Mouse (Mus musculus) heart, adult 2 months (tissue): ENCODE measurements around the gene Ndc80. TPM values are rescaled to one million over a fixed set of nuclear protein-coding genes. Genes with fewer than 3 reads are reported as not detected.

Experiments
- DNase-seq, 2 experiments: peaks; one replicate each; pipeline ENCODE4 v3.0.0; 2021
- H3K27ac ChIP-seq: fragments of 200-600 bp; 2 replicates; pipeline ENCODE4 v1.8.1; 2022
- H3K27me3 ChIP-seq: fragments of 200-500 bp; 2 replicates; pipeline ENCODE4 v1.6.1; 2012; ENCODE audit warnings: mild to moderate bottlenecking, low read length, inconsistent platforms, mixed read lengths; ENCODE audit not compliant: control insufficient read depth, insufficient read depth
- H3K36me3 ChIP-seq: fragments of 200-500 bp; 2 replicates; pipeline ENCODE4 v1.6.1; 2012; ENCODE audit warnings: low read length, inconsistent platforms; ENCODE audit not compliant: control insufficient read depth, insufficient read depth
- H3K4me1 ChIP-seq: fragments of 200-500 bp; 2 replicates; pipeline ENCODE4 v1.6.1; 2011; ENCODE audit warnings: low read length; ENCODE audit not compliant: control insufficient read depth, insufficient read depth
- H3K4me3 ChIP-seq: fragments of 200-600 bp; 2 replicates; pipeline ENCODE4 v1.8.1; 2022
- H3K79me2 ChIP-seq: fragments of 200-500 bp; replicated peaks from 2 replicates; pipeline ENCODE4 v1.6.1; 2012; ENCODE audit warnings: mild to moderate bottlenecking, inconsistent platforms, low read length, moderate library complexity, mixed read lengths; ENCODE audit not compliant: control insufficient read depth, insufficient read depth
- H3K9ac ChIP-seq: fragments of 200-500 bp; 2 replicates; pipeline ENCODE4 v1.6.1; 2012; ENCODE audit warnings: low read depth, mild to moderate bottlenecking, control low read depth, inconsistent platforms, low read length, mixed read lengths
- CTCF ChIP-seq: fragments of 200-600 bp; IDR thresholded peaks from 2 replicates; pipeline ENCODE4 v1.8.1; 2022; ENCODE audit warnings: antibody characterized with exemption, mild to moderate bottlenecking, moderate library complexity
- EP300 ChIP-seq: fragments of 200-500 bp; IDR thresholded peaks from 2 replicates; pipeline ENCODE4 v1.6.1; 2011; ENCODE audit warnings: low read depth, low read length, control low read depth; ENCODE audit not compliant: insufficient read depth
- POLR2A ChIP-seq: fragments of 200-500 bp; IDR thresholded peaks from 2 replicates; pipeline ENCODE4 v1.6.1; 2011; ENCODE audit warnings: mild to moderate bottlenecking, low read depth, low read length, control low read depth; ENCODE audit not compliant: insufficient read depth
- WGBS: fragments of 180-500 bp; shearing (Covaris S2); methylation state at CpG from one replicate; pipeline ENCODE4 v1.1.7; 2018; 5-methylcytosine and 5-hydroxymethylcytosine counted together
- intact Hi-C: fragments of 180-260 bp; cut with DNase I; formaldehyde crosslinking; loops from one replicate; pipeline ENCODE4 v1.15.1; 2025
- polyA plus RNA-seq: library from polyadenylated mRNA; depleted of rRNA; stranded (reverse); fragments of >200 nt; gene quantifications from 2 replicates; pipeline ENCODE4 v1.2.3, GENCODE M21; 2012
- total RNA-seq, 2 experiments: library from RNA; stranded (reverse); gene quantifications; 2 replicates each; pipeline ENCODE4 v1.2.3; 2021

The Ndc80 gene
- total and polyA plus RNA-seq, 3 experiments = 0.37 to 0.61 TPM; not detected in 1

DNA sequence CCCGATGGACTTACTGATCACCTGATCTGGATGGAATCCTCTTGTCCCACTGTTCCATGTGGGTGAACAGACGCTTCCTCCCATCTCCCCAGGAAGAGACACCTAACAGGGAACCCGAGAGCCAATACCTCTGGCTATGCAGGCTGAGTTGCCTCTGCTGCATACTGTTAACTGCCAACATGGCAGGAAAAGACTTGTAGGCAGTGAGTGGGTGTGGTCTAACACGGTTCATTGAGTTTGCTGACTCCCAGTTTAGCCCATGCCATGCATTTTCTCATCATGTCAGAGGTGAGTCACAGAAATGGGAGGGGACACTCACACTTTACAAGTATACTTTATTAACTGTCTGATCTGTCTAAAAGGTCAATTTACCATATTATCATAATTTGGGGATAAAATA, 30.9 kb downstream of the Ndc80 start:
- no peaks in the 10 kb centered on the region for H3K4me1 ChIP-seq
- H3K36me3 ChIP-seq = no peaks in the 10 kb centered on the region
- 80% methylated on average over 4 of the region's 4 CpGs for WGBS
- H3K27ac ChIP-seq = no peak overlapping the region
- no peak overlapping the region for H3K9ac ChIP-seq
- no peaks in the 10 kb centered on the region for H3K79me2 ChIP-seq
- intact Hi-C loops = no loop called here
- TF ChIP-seq CTCF (no peak), POLR2A (no peak), EP300 (no peak)
- no peak overlapping the region for H3K4me3 ChIP-seq
- DNase-seq = no peak
- no peaks in the 10 kb centered on the region for H3K27me3 ChIP-seq

DNA sequence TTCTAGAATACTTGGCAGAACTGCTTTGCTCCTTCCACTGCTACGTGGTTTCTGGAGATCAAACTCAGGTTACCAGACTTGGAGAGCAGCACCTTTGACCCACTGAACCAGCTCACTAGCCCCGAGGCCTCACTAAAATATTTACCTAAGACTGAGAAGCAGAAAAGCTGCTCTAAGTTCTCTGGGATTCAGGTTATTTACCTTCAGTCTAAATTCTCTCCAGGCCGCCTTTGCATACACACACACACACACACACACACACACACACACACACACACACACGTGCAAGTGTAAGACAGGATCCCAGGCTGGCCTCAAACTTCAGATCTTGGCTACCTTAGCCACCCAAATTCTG, 35.3 kb downstream of the Ndc80 start:
- WGBS = 86% methylated on average over 4 of the region's 4 CpGs
- intact Hi-C loops = no loop called here

DNA sequence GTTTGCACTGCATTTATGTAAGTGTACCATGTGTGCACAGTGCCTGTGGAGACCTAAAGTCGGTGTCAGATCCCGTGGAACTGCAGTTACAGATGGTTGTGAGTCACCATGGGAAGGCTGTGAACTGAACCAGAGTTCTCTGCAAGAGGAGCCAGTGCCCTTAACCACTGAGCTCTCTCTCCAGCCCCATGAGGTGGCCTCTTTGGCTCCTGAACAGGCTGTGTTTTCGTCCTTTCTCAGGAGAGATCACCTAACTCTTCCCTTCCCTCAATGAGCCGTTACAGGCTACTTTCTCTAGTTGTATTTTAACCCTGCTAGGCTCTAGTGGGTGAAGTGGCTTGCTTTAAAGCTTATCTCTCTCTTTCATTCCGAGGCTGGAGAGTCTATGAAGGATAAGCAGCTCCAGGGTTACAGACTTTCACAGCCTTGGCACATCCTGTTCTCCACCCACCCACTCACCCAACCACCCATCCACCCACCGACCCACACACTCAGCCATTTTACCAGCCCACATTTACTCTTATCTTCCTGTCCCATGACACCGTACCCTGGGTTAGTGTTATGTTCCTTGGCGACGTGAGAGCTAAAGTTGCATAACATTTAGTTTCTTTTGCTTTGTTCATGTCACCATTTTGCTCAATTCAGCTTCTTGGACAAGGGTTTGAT, 35.9 kb downstream of the Ndc80 start:
- H3K79me2 ChIP-seq = no peaks in the 10 kb centered on the region
- H3K4me3 ChIP-seq = no peak overlapping the region
- no peak for DNase-seq
- intact Hi-C loops = no loop called here
- peaks cover 2% of the 10 kb centered on the region; the same call in 1 of the 2 replicates for H3K4me1 ChIP-seq
- no peaks in the 10 kb centered on the region for H3K27me3 ChIP-seq
- no peaks in the 10 kb centered on the region for H3K36me3 ChIP-seq
- 59% methylated on average over 9 of the region's 9 CpGs for WGBS
- no peak for TF ChIP-seq CTCF
- no peak for TF ChIP-seq POLR2A
- no peak for TF ChIP-seq EP300
- H3K27ac ChIP-seq = no peak overlapping the region
- no peak overlapping the region for H3K9ac ChIP-seq

More for the DNA sequence above, 35.3 kb downstream of the Ndc80 start:
- Histone ChIP-seq H3K36me3 (no peaks in the 10 kb centered on the region), H3K4me1 (peaks cover 2% of the 10 kb centered on the region; the same call in 1 of the 2 replicates), H3K79me2 (no peaks in the 10 kb centered on the region), H3K4me3 (no peak overlapping the region), H3K9ac (no peak overlapping the region), H3K27ac (no peak overlapping the region), H3K27me3 (no peaks in the 10 kb centered on the region)
- DNase-seq = no peak
- TF ChIP-seq EP300 (no peak), POLR2A (no peak), CTCF (no peak)

DNA sequence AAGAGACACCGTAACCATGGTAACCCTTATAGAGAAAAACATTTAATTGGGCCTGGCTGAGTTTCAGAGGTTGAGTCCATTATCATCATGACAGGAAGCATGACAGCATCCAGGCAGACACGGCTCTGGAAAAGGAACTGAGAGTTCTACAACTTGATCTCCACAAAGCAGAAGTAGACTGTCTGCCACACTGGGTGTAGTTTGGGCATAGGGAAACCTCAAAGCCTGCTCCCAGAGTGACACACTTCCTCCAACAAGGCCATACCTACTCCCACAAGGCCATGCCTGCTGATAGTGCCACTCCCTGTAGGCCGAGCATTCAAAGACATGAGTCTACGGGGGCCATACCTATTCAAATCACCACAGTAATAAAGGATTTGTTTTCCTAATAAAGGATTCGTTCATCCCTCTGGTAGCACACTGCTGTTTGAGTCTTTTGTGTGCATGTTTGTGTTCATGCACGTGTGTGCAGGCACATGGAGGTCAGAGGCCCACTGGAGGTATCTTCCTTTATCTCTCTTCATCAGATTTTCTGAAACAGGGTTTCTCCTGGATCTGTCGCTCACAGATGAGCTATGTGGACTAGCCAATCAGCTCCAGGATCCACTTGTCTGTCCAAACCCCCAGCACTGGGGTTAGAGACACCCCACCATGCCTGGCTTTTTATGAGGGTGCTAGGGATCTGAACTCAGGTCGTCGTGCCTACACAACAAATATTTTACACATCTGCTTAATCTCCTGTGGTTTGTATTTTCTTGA, 36.8 kb downstream of the Ndc80 start:
- Histone ChIP-seq H3K4me1 (peaks cover 4% of the 10 kb centered on the region), H3K79me2 (no peaks in the 10 kb centered on the region), H3K9ac (no peak overlapping the region), H3K4me3 (no peak overlapping the region), H3K27me3 (no peaks in the 10 kb centered on the region), H3K36me3 (no peaks in the 10 kb centered on the region), H3K27ac (no peak overlapping the region)
- DNase-seq = no peak
- intact Hi-C loops = no loop called here
- TF ChIP-seq EP300 = no peak
- WGBS = 81% methylated on average over 9 of the region's 9 CpGs

DNA sequence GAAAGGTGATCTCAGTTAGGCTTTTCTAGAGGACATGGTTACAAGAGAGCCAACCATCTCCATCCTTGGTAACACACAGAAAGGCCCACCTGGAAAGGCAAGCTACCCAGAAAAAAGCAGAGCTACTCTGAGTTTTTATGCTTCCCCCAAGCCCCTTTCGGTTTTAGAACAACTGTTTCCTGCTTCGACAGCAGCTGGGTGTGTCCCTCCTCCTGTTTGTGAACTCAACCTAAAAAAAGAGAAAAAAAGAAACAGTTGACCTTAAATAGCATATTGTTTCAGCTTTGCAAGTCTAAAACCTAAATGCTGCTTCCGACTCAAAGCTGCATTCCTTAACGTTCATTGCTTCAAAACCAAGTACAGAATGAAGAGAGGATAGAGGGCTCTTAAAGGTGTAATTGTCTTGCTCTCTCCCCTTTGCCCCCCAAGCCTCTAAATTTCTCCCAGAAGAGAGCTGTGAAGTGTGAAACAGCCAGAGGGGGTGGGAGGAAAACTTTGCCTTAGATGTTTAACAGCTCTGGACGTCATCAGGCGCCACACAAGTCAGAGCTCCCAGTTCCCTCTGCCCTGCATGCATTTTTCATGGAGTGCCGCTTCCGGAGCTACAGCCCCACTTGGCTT, 40.3 kb downstream of the Ndc80 start:
- H3K27ac ChIP-seq = peak overlapping the region; percentile 81
- H3K4me1 ChIP-seq = peaks cover 4% of the 10 kb centered on the region
- intact Hi-C loops = no loop called here
- 23% methylated on average over 8 of the region's 8 CpGs for WGBS
- peak; percentile 45 to 50 for DNase-seq
- TF ChIP-seq POLR2A (0 out of 2 replicates have a peak, but pooled peaks have one; percentile 39), CTCF (no peak)
- H3K9ac ChIP-seq = peak overlapping the region; percentile 40
- H3K27me3 ChIP-seq = no peaks in the 10 kb centered on the region
- H3K4me3 ChIP-seq = peak overlapping the region; percentile 44
- H3K36me3 ChIP-seq = no peaks in the 10 kb centered on the region
- H3K79me2 ChIP-seq = no peaks in the 10 kb centered on the region

DNA sequence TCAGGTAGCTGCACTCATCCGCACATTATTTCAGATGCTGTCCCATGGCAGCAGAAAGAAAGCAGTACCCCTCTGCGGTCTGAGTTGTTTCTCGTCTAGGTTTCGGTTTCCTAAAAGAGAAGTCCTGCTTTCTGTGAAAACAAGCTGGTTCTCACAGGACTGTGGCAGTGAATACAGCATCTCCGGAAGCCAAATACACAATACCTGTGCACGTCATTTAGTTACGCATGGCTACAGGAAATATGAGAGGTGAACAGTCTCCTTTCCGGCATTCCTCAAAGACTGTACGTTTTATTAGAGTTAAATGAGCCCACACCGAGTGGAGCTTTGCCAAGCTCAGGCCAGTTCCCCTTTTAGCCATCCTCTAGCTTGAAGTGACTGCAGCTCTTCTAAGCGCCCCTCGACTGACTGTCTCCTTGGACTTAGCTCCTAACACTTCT, 40.8 kb downstream of the Ndc80 start:
- Histone ChIP-seq H3K79me2 (no peaks in the 10 kb centered on the region), H3K27me3 (no peaks in the 10 kb centered on the region), H3K36me3 (no peaks in the 10 kb centered on the region), H3K4me1 (peaks cover 4% of the 10 kb centered on the region), H3K4me3 (peak overlapping the region; percentile 44), H3K9ac (peak overlapping the region; percentile 40), H3K27ac (peak overlapping the region; percentile 81)
- intact Hi-C loops = no loop called here
- TF ChIP-seq POLR2A (no peak; the same call in 1 of the 2 replicates), CTCF (no peak), EP300 (no peak)
- 34% methylated on average over 12 of the region's 12 CpGs for WGBS
- peak; percentile 45 to 68 for DNase-seq
